Mouse (Mus musculus) liver, embryonic 14.5 days (tissue): ENCODE results near the gene Khdrbs1. TPM values are rescaled to one million over a fixed set of nuclear protein-coding genes. Genes with fewer than 3 reads are reported as not detected.
"Not testable (repeated sequence)": the region's sequence is repeated elsewhere in the genome, so short reads cannot be mapped to it uniquely, and the experiment has no call there.

Experiments used
- ATAC-seq: fragments of 200-750 bp; cut with Nextera tagmentation; 2 replicates; pipeline ENCODE4 v1.8.0; 2017; ENCODE audit warnings: moderate number of reproducible peaks, mild to moderate bottlenecking, moderate library complexity; ENCODE audit not compliant: insufficient read depth
- DNase-seq, 3 experiments: peaks; one replicate each; pipeline ENCODE4 v3.0.0-alpha.2; 2012 to 2013; ENCODE audit warnings: low read depth in 3 of 3, low spot score in 3 of 3
- H3K27ac ChIP-seq: fragments of 300-500 bp; sonication (generic); 2 replicates; pipeline ENCODE4 v1.5.1; 2014; ENCODE audit warnings: moderate library complexity, mild to moderate bottlenecking, control low read depth, inconsistent platforms
- H3K27me3 ChIP-seq: fragments of 300-500 bp; sonication (generic); 2 replicates; pipeline ENCODE4 v1.6.1; 2014; ENCODE audit warnings: mild to moderate bottlenecking, low read length, moderate library complexity; ENCODE audit not compliant: control insufficient read depth, insufficient read depth
- H3K36me3 ChIP-seq: fragments of 300-500 bp; sonication (generic); replicated peaks from 2 replicates; pipeline ENCODE4 v1.6.1; 2014; ENCODE audit warnings: low read depth; ENCODE audit not compliant: control insufficient read depth, insufficient read depth
- H3K4me1 ChIP-seq, 2 experiments: fragments of 200-500 bp in 1 of 2; fragments of 300-500 bp in 1 of 2; sonication (generic) in 1 of 2; replicated peaks; 2 replicates each; pipeline ENCODE4 v1.6.1; 2012 to 2014; ENCODE audit warnings: antibody characterized with exemption in 1 of 2, inconsistent platforms in 1 of 2, low read length in 1 of 2; ENCODE audit not compliant: control insufficient read depth in 2 of 2, insufficient read depth in 2 of 2
- H3K4me2 ChIP-seq: fragments of 300-500 bp; sonication (generic); 2 replicates; pipeline ENCODE4 v1.6.1; 2014; ENCODE audit warnings: low read depth, mild to moderate bottlenecking, control low read depth, moderate library complexity
- H3K4me3 ChIP-seq, 2 experiments: fragments of 200-500 bp in 1 of 2; fragments of 300-500 bp in 1 of 2; sonication (generic) in 1 of 2; 2 replicates each; pipeline ENCODE4 v1.5.1; 2012 to 2014; ENCODE audit warnings: low read depth in 2 of 2, low read length in 2 of 2, mild to moderate bottlenecking in 2 of 2, control low read depth in 1 of 2, inconsistent platforms in 1 of 2, moderate library complexity in 1 of 2; ENCODE audit not compliant: insufficient read depth in 1 of 2
- H3K9ac ChIP-seq: fragments of 300-500 bp; sonication (generic); replicated peaks from 2 replicates; pipeline ENCODE4 v1.6.1; 2014; ENCODE audit warnings: mild to moderate bottlenecking, control low read depth, moderate library complexity
- H3K9me3 ChIP-seq: fragments of 300-500 bp; sonication (generic); 2 replicates; pipeline ENCODE4 v1.6.1; 2016; ENCODE audit warnings: low read length, mixed read lengths; ENCODE audit not compliant: control insufficient read depth
- CTCF ChIP-seq: IDR thresholded peaks from 2 replicates; pipeline ENCODE4 v1.5.1; 2016; ENCODE audit warnings: antibody characterized with exemption, low read depth, control low read depth
- EP300 ChIP-seq: IDR thresholded peaks from 2 replicates; pipeline ENCODE4 v1.6.1; 2016; ENCODE audit warnings: antibody characterized with exemption, low read depth
- WGBS: fragments of 180-500 bp; shearing (Covaris S2); extraction: QIAGEN DNeasy Blood & Tissue Kit; methylation state at CpG from one replicate; pipeline ENCODE4 v1.1.7; 2014; ENCODE audit not compliant: insufficient replicate concordance; 5-methylcytosine and 5-hydroxymethylcytosine counted together
- polyA plus RNA-seq, 2 experiments: library from polyadenylated mRNA; depleted of rRNA in 1 of 2; stranded (reverse) in 1 of 2; unstranded in 1 of 2; fragments of >200 nt; fragmentation: Nextera tagmentation in 1 of 2; extraction: Ambion mirVana in 1 of 2; gene quantifications; 2 replicates each; pipeline versions ENCODE4 v1.2.1 to v1.2.3; 2012 to 2014

Khdrbs1 gene
- polyA plus RNA-seq, 2 experiments: 16.7 to 24.0 TPM

DNA sequence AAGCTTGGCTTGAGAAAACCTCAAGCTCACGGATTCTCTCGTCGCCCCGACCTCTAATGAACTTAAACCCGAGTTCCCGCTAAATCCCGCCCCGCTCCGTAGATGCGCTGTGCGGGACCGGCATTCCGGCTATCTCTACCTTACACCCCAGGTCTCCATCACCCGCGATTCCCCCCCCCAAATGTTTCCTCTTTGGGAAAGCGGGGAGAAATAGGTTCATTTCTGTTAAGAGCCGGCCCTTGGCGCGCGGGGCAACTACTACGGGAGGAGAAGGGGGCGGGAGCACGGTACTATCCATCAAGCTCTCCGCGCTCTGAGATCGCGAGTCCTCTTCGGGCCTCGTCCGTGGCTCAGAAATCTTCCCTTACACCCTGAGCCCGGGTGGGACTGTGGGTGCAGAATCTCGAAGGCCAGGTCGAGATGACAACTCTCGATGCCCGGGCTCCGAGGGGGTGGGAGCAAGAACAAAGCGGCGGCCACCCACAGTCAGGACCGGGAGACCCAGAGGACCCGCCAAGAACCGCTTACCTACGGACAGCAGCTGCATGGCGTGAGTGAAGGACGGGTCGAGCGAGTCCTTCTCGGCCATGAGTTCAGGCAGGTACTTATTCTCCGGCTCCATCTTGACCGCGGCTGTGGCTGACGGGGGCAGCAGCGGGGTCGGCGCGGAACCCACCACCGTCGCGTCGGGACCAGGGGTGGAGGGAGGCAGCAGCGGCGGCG is 691 bp downstream of the Khdrbs1 start:
- DNase-seq (peak in 2 of 3 experiments; percentile 36 to 52), ATAC-seq (no peak; the same call in 1 of the 2 replicates)
- Histone ChIP-seq H3K9ac (peak overlapping the region; percentile 94), H3K27ac (peak overlapping the region; percentile 51), H3K4me1 (peaks cover 13 to 15% of the 10 kb centered on the region in 2 experiments), H3K9me3 (no peaks in the 10 kb centered on the region), H3K27me3 (no peaks in the 10 kb centered on the region), H3K4me3 (peak overlapping the region; percentile 92 to 95), H3K4me2 (peak overlapping the region; percentile 98), H3K36me3 (no peaks in the 10 kb centered on the region; the same call in 1 of the 2 replicates)
- WGBS: under 1% methylated on average over 62 of the region's 62 CpGs
- TF ChIP-seq CTCF (no peak), EP300 (no peak)

DNA sequence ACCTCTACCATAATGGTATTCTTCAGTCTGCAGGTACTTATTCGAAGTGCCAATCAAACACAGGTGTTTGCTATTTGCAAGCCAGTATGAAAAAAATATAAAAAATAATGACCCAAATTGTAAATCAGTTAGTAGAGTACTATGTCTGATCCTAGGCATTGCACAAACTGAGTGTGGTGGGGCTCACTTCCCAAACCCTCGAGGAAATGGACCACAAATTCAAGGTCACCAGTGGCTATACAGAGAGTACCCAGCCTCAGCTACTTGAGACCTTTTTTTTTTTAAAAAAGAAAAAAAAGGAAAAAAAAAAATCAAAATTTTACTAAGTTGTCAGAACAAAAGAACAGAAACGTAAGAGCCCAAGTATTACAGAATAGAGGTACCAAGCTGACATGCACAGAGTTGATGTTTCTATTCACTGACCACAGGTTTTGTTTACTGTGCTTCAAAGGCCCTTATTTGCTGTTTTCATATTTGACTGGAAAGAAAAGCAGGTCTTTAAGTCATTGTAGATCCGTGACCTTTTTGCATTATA is 2.9 kb downstream of the Khdrbs1 start:
- no peak overlapping the region for H3K27ac ChIP-seq
- H3K36me3 ChIP-seq: no peaks in the 10 kb centered on the region; the same call in none of the 2 replicates
- no peak for ATAC-seq
- H3K27me3 ChIP-seq: no peaks in the 10 kb centered on the region
- TF ChIP-seq CTCF: no peak
- no peak for TF ChIP-seq EP300
- H3K4me1 ChIP-seq: peaks cover 13 to 15% of the 10 kb centered on the region in 2 experiments
- no peak for DNase-seq
- WGBS: 63% methylated on average over 4 of the region's 4 CpGs
- no peak overlapping the region for H3K9ac ChIP-seq
- no peaks in the 10 kb centered on the region for H3K9me3 ChIP-seq
- H3K4me3 ChIP-seq: no peak overlapping the region
- H3K4me2 ChIP-seq: peak overlapping the region; percentile 6; the same call in 1 of the 2 replicates

DNA sequence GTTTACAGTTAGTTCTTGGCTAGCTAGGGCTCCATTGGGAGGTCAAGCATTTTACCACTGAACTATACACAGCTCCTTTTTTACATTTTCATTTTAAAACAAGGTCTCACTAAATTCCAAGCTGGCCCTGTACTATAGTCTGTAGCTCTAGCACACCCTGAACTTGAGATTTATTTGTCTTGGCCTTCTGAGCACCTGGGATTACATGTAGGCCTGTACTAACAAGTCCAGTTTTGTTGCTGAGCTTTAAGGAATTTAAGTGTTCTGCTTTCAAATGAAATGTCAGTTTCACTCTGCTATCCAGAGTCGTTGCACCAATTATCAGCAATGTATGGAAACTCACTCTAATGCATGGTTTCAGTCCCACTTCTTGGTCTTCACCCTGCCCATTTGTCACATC is 5.9 kb downstream of the Khdrbs1 start:
- Histone ChIP-seq H3K4me1 (peaks cover 9 to 12% of the 10 kb centered on the region in 2 experiments), H3K27ac (no peak overlapping the region), H3K4me2 (no peak overlapping the region), H3K9me3 (no peaks in the 10 kb centered on the region), H3K27me3 (no peaks in the 10 kb centered on the region), H3K4me3 (no peak overlapping the region), H3K36me3 (no peaks in the 10 kb centered on the region; the same call in none of the 2 replicates), H3K9ac (no peak overlapping the region)
- no peak for TF ChIP-seq EP300
- no peak for TF ChIP-seq CTCF
- ATAC-seq: no peak
- no peak for DNase-seq
- 79% methylated on average over 1 of the region's 1 CpGs for WGBS

DNA sequence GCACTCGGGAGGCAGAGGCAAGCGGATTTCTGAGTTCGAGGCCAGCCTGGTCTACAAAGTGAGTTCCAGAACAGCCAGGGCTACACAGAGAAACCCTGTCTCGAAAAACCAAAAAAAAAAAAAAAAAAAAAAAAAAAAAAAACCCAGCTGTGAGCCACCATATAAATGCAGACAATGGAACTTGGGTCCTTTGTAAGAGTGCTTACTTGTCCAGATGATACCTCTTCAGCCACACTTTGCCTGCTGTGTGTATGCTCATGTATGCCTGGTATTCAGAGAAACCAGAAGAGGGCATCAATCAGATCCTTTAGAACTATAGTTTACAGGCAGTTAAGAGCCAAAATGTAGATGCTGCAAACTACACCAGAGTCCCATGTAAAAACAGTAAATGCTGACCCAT is 6.6 kb downstream of the Khdrbs1 start:
- peaks cover 9 to 11% of the 10 kb centered on the region in 2 experiments for H3K4me1 ChIP-seq
- not testable (repeated sequence) for H3K27me3 ChIP-seq, H3K27ac ChIP-seq, H3K4me3 ChIP-seq, H3K9me3 ChIP-seq, DNase-seq, ATAC-seq, H3K9ac ChIP-seq, H3K4me2 ChIP-seq, H3K36me3 ChIP-seq
- WGBS: 93% methylated on average over 3 of the region's 4 CpGs

DNA sequence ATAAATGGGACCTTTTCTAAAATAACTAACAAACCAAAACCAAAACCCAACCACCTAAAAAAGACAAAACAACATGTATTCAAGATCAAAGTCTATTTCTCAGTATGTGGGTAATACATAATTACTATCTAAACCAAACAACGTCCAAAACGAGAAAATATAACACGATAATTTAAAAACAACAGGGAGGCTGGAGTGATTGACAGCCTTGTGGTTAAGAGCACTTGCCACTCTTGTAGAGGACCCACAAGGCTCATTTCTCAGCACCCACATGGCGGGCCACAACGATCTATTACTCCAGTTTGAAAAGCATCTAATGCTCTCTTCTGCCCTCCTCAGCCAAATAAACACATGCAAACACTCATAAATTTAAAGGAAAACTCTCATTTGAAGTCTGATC is 10.7 kb downstream of the Khdrbs1 start:
- H3K27me3 ChIP-seq: no peaks in the 10 kb centered on the region
- H3K4me1 ChIP-seq: peaks cover 0 to 7% of the 10 kb centered on the region in 2 experiments; a peak in 3 of 4 replicates
- no peaks in the 10 kb centered on the region for H3K9me3 ChIP-seq
- H3K36me3 ChIP-seq: peaks cover 15% of the 10 kb centered on the region
- WGBS: 20% methylated on average over 5 of the region's 5 CpGs
- no peak for DNase-seq
- no peak overlapping the region for H3K9ac ChIP-seq
- TF ChIP-seq CTCF (no peak), EP300 (no peak)
- no peak for ATAC-seq
- no peak overlapping the region for H3K27ac ChIP-seq
- H3K4me2 ChIP-seq: no peak overlapping the region
- no peak overlapping the region for H3K4me3 ChIP-seq
